In genomic region chr2:102103955-102104354, GRCm38 (mm10) we compare ENCODE assay signal across 22 mouse cellular contexts.
DNase-seq lines count a peak whose midpoint lies in the region; TF ChIP-seq lines count a peak whose summit lies in the region.
"Had no signal": no experiment of that assay in that cellular context is flagged by ENCODE, and none has a peak within 500 bp of the region (broad histone marks: within the 10 kb centered on the region; RNA-seq: fewer than 3 reads in every experiment).

No protein-coding gene starts in this region.

- no peaks in the 10 kb centered on the region for H3K36me3 ChIP-seq in kidney, adult 2 months (ENCODE audit: control insufficient read depth, insufficient read depth, low read length)
- H3K36me3 ChIP-seq: embryonic facial prominence, embryonic 15.5 days; stomach, embryonic 15.5 days had no signal

- no peaks in the 10 kb centered on the region; the same call in 1 of the 2 replicates for H3K4me1 ChIP-seq in kidney, adult 2 months (ENCODE audit: control insufficient read depth, insufficient read depth, low read length)

- no peak overlapping the region for H3K4me3 ChIP-seq in kidney, adult 2 months (ENCODE audit: insufficient read depth, low read depth, low read length)
- H3K4me3 ChIP-seq: embryonic facial prominence, embryonic 15.5 days; heart, adult 2 months; limb, embryonic 10.5 days; midbrain, embryonic 10.5 days; stomach, embryonic 15.5 days had no signal

- no peak for TF ChIP-seq CTCF in kidney, adult 2 months (conservative IDR thresholded peaks at IDR 0.05; ENCODE audit: insufficient read depth, insufficient read length, low read depth, low read length)

- H3K27me3 ChIP-seq in kidney, adult 2 months (replicated peaks; ENCODE audit: control insufficient read depth, insufficient read depth, low read length) = no peaks in the 10 kb centered on the region
- H3K27me3 ChIP-seq: embryonic facial prominence, embryonic 15.5 days; stomach, embryonic 15.5 days had no signal

- DNase-seq in layer of hippocampus, adult 18-20 months (ENCODE audit: low spot score in 2 of 2) = peak; percentile 79 to 87
- no peak for DNase-seq in layer of hippocampus, postnatal 25 days (ENCODE audit: extremely low spot score in 1 of 2, low spot score in 1 of 2)
- DNase-seq in brain, adult 2 months (ENCODE audit: low read depth, low spot score) = peak; percentile 87
- peak; percentile 81 for DNase-seq in layer of hippocampus, adult 9-11 months
- DNase-seq in right cerebral cortex, adult 2 months (ENCODE audit: low spot score in 2 of 2) = peak; percentile 74
- DNase-seq in cerebellum, postnatal 25 days = no peak
- DNase-seq in cerebellum, adult 9-10 months = no peak
- no peak for DNase-seq in kidney, adult 2 months
- DNase-seq: B cell, adult 2 months; cerebellum, adult 9-11 months; gastrocnemius, postnatal 14 days; heart, adult 2 months; heart, postnatal 36 days; kidney, adult 9 months; kidney, postnatal 25 days; liver, postnatal 0 days; retina, postnatal 1 day had no signal

- 92% methylated on average over 12 of the region's 12 CpGs for WGBS in kidney, adult 2 months

- TF ChIP-seq POLR2A in kidney, adult 2 months (IDR thresholded peaks at IDR 0.05; ENCODE audit: low read depth, low read length) = no peak

- H3K27ac ChIP-seq in kidney, adult 2 months (ENCODE audit: insufficient read depth, low read depth, low read length) = no peak overlapping the region
- H3K27ac ChIP-seq: embryonic facial prominence, embryonic 15.5 days; heart, adult 2 months; hindbrain, embryonic 14.5 days; limb, embryonic 10.5 days; midbrain, embryonic 10.5 days; stomach, embryonic 15.5 days had no signal

Comparison
In these comparisons a context has a peak if more than half of its experiments do, and no peak if none do; other contexts are left out.
1. DNase-seq: peak in layer of hippocampus, adult 18-20 months (2 of 2), brain, adult 2 months (single experiment), layer of hippocampus, adult 9-11 months (single experiment) and right cerebral cortex, adult 2 months (2 of 2); none in layer of hippocampus, postnatal 25 days (0 of 2), cerebellum, postnatal 25 days (0 of 2), cerebellum, adult 9-10 months (single experiment) and kidney, adult 2 months (single experiment).